Mouse (Mus musculus) heart, adult 2 months (tissue): Measurements from ENCODE around the gene Socs7. TPM values are rescaled to one million over a fixed set of nuclear protein-coding genes. Genes with fewer than 3 reads are reported as not detected.

Experiments used
- DNase-seq, 2 experiments: peaks; one replicate each; pipeline ENCODE4 v3.0.0; 2021
- H3K27ac ChIP-seq: fragments of 200-600 bp; 2 replicates; pipeline ENCODE4 v1.8.1; 2022
- H3K27me3 ChIP-seq: fragments of 200-500 bp; 2 replicates; pipeline ENCODE4 v1.6.1; 2012; ENCODE audit warnings: mild to moderate bottlenecking, low read length, inconsistent platforms, mixed read lengths; ENCODE audit not compliant: control insufficient read depth, insufficient read depth
- H3K36me3 ChIP-seq: fragments of 200-500 bp; 2 replicates; pipeline ENCODE4 v1.6.1; 2012; ENCODE audit warnings: low read length, inconsistent platforms; ENCODE audit not compliant: control insufficient read depth, insufficient read depth
- H3K4me1 ChIP-seq: fragments of 200-500 bp; 2 replicates; pipeline ENCODE4 v1.6.1; 2011; ENCODE audit warnings: low read length; ENCODE audit not compliant: control insufficient read depth, insufficient read depth
- H3K4me3 ChIP-seq: fragments of 200-600 bp; 2 replicates; pipeline ENCODE4 v1.8.1; 2022
- H3K79me2 ChIP-seq: fragments of 200-500 bp; replicated peaks from 2 replicates; pipeline ENCODE4 v1.6.1; 2012; ENCODE audit warnings: mild to moderate bottlenecking, inconsistent platforms, low read length, moderate library complexity, mixed read lengths; ENCODE audit not compliant: control insufficient read depth, insufficient read depth
- H3K9ac ChIP-seq: fragments of 200-500 bp; 2 replicates; pipeline ENCODE4 v1.6.1; 2012; ENCODE audit warnings: low read depth, mild to moderate bottlenecking, control low read depth, inconsistent platforms, low read length, mixed read lengths
- CTCF ChIP-seq: fragments of 200-600 bp; IDR thresholded peaks from 2 replicates; pipeline ENCODE4 v1.8.1; 2022; ENCODE audit warnings: antibody characterized with exemption, mild to moderate bottlenecking, moderate library complexity
- EP300 ChIP-seq: fragments of 200-500 bp; IDR thresholded peaks from 2 replicates; pipeline ENCODE4 v1.6.1; 2011; ENCODE audit warnings: low read depth, low read length, control low read depth; ENCODE audit not compliant: insufficient read depth
- POLR2A ChIP-seq: fragments of 200-500 bp; IDR thresholded peaks from 2 replicates; pipeline ENCODE4 v1.6.1; 2011; ENCODE audit warnings: mild to moderate bottlenecking, low read depth, low read length, control low read depth; ENCODE audit not compliant: insufficient read depth
- WGBS: fragments of 180-500 bp; shearing (Covaris S2); methylation state at CpG from one replicate; pipeline ENCODE4 v1.1.7; 2018; 5-methylcytosine and 5-hydroxymethylcytosine counted together
- intact Hi-C: fragments of 180-260 bp; cut with DNase I; formaldehyde crosslinking; loops from one replicate; pipeline ENCODE4 v1.15.1; 2025
- polyA plus RNA-seq: library from polyadenylated mRNA; depleted of rRNA; stranded (reverse); fragments of >200 nt; gene quantifications from 2 replicates; pipeline ENCODE4 v1.2.3, GENCODE M21; 2012
- total RNA-seq, 2 experiments: library from RNA; stranded (reverse); gene quantifications; 2 replicates each; pipeline ENCODE4 v1.2.3; 2021

The Socs7 gene
- total and polyA plus RNA-seq, 3 experiments, result 8.9 to 22.8 (median 21.4) TPM

DNA sequence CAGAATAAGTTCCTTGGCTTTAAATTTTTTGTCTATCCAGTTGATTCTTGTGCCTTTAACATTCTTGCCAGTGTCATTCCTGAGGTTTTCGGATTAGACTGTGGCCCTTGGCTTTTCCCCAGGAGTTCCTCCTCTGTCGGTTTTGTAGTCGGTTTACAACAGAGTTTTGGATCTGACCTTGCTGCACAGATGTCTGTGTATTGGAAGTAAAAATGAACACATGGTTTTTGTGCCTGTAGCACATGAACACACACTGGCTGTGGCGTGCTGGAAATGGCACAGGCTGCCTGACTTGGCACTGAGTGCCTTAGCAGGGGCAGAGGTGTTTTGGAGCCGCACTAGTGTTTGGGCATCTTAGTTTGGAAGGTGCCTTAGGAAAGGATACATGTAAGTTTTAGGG, 6.2 kb downstream of the Socs7 start:
- 47% methylated on average over 5 of the region's 5 CpGs for WGBS
- no peak for DNase-seq
- H3K4me3 ChIP-seq, result no peak overlapping the region
- no peaks in the 10 kb centered on the region for H3K27me3 ChIP-seq
- peaks cover 10% of the 10 kb centered on the region for H3K4me1 ChIP-seq
- H3K36me3 ChIP-seq, result peaks cover 8% of the 10 kb centered on the region
- H3K9ac ChIP-seq, result no peak overlapping the region
- peaks cover 13% of the 10 kb centered on the region for H3K79me2 ChIP-seq
- no peak for TF ChIP-seq EP300
- no peak for TF ChIP-seq POLR2A
- TF ChIP-seq CTCF, result no peak
- no peak overlapping the region for H3K27ac ChIP-seq
- intact Hi-C loops, result no loop called here

DNA sequence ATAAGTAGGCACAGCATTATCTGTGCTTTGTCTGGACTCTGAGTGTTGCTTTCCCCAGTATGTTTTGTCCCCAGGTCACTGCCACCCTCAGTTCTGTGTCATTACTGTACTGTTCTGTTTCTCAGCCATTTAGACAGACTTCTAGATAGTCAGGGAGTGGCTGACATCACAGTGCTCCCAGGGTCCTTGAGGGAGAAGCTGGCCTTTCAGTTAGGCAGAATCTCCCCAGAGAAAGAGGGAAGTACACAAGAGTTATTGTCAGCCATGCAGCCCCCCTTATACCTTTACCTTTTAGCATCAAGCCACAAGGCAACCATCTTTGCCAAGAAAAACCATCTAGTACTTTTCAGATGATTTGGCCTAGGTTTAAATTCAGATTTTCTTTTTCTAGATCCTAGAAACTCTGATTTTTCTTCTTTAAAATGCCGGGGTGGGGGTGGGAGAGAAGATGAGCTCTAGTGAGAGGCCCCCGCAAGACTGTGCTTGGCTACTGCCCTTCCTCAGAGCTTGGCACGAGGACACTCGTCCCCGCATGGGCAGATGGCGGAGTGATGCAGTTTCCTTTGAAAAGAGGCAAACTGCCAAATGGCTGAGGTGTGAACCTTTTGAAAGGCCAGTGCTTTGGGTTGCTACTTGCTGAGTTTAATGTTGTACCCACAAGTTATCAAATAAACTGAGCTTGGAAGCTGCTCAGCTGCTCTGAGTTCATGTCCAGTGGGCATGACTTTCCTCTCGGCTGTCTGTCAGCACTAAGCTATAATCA, 8.2 kb downstream of the Socs7 start:
- H3K4me1 ChIP-seq, result peaks cover 3% of the 10 kb centered on the region
- WGBS, result 33% methylated on average over 7 of the region's 7 CpGs
- H3K36me3 ChIP-seq, result no peaks in the 10 kb centered on the region; the same call in 1 of the 2 replicates
- TF ChIP-seq EP300, result no peak
- no peak for TF ChIP-seq POLR2A
- no peak for TF ChIP-seq CTCF
- intact Hi-C loops, result no loop called here
- no peaks in the 10 kb centered on the region for H3K27me3 ChIP-seq
- H3K79me2 ChIP-seq, result peaks cover 10% of the 10 kb centered on the region
- no peak overlapping the region for H3K4me3 ChIP-seq
- no peak overlapping the region for H3K9ac ChIP-seq
- no peak for DNase-seq
- no peak overlapping the region for H3K27ac ChIP-seq

DNA sequence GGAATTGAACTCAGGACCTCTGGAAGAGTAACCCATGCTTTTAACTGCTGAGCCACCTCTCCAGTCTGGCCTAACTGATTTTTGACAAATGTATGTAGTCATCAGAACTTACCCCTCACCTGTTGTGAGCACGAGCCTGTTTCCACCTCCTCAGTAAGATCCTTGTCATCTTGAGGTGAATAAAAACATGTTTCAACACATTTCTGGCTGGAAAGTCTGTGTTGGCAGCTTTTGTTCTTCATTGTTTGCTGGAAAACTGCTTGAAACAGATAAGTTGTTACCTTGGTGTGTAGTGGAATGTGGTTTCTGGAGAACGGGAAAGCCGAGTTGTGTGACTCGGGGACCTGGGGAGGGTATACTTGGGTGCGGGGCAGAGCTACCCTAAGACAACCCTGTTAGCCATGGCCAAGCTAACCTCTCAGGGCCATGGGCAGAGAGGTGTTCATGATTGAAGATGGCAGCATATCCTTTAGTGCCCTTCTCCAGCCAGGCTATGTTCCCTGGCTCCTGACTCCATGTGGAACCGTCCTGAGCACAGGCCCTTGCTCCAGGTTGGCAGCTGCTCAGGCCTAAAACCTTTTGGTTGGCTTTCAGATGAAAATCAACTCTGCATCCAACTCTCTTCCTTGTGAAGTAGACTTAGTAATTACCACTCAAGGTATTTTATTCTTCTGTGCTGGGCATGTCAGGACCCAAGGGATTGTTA, 10.0 kb downstream of the Socs7 start:
- DNase-seq, result no peak
- Histone ChIP-seq H3K36me3 (no peaks in the 10 kb centered on the region; the same call in 1 of the 2 replicates), H3K27ac (no peak overlapping the region), H3K4me3 (no peak overlapping the region), H3K4me1 (peaks cover 3% of the 10 kb centered on the region), H3K27me3 (no peaks in the 10 kb centered on the region), H3K79me2 (peaks cover 8% of the 10 kb centered on the region), H3K9ac (no peak overlapping the region)
- WGBS, result 68% methylated on average over 6 of the region's 6 CpGs
- TF ChIP-seq EP300, result no peak
- TF ChIP-seq POLR2A, result no peak
- TF ChIP-seq CTCF, result no peak
- intact Hi-C loops, result no loop called here

DNA sequence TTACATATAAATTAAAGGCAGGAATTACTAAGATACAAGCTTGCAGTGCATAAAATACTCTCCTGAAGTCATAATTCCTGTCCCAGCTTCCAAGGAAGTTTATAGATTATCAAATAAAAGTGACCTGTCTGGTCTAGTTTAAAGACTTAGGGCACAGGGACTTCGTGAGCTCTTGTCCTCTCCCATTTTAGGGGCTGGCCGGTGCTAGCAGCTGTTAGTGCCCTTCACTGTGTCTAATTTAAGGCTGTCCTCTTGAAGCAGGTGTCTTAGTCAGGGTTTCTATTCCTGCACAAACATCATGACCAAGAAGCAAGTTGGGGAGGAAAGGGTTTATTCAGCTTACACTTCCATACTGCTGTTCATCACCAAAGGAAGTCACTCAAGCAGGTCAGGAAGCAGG, 11.1 kb downstream of the Socs7 start:
- Histone ChIP-seq H3K36me3 (no peaks in the 10 kb centered on the region; the same call in 1 of the 2 replicates), H3K79me2 (0 out of 2 replicates have a peak, but pooled peaks cover 4% of the 10 kb centered on the region), H3K4me3 (no peak overlapping the region), H3K9ac (no peak overlapping the region), H3K27ac (no peak overlapping the region; the same call in 1 of the 2 replicates), H3K27me3 (no peaks in the 10 kb centered on the region), H3K4me1 (peaks cover 1% of the 10 kb centered on the region)
- 66% methylated on average over 2 of the region's 2 CpGs for WGBS
- TF ChIP-seq CTCF (no peak), POLR2A (no peak), EP300 (no peak)
- DNase-seq, result no peak
- intact Hi-C loops, result no loop called here

DNA sequence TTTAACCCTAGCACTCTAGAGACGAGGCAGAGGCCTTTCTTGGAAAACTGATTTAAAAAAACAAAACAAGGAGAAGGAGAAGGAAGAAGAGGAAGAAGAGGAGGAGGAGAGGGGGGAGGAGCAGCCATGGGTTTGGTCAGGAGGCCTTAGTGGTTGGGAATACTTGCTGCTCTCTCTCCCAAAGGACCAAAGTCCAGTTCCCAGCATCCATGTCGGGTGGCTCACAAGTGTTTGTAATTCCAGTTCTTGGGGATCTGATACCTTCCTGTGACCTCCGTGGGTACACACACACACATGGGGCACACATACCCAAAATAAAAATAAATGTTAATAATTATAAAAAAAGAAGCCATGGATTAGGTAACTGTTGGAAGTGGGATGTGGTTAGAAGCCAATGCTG, 17.7 kb downstream of the Socs7 start:
- WGBS, result 69% methylated on average over 3 of the region's 3 CpGs
- Histone ChIP-seq H3K4me3 (no peak overlapping the region), H3K27ac (no peak overlapping the region), H3K27me3 (no peaks in the 10 kb centered on the region), H3K79me2 (no peaks in the 10 kb centered on the region), H3K36me3 (peaks cover 4% of the 10 kb centered on the region), H3K9ac (no peak overlapping the region), H3K4me1 (no peaks in the 10 kb centered on the region)
- DNase-seq, result no peak
- intact Hi-C loops, result no loop called here
- TF ChIP-seq POLR2A, result no peak
- no peak for TF ChIP-seq CTCF

DNA sequence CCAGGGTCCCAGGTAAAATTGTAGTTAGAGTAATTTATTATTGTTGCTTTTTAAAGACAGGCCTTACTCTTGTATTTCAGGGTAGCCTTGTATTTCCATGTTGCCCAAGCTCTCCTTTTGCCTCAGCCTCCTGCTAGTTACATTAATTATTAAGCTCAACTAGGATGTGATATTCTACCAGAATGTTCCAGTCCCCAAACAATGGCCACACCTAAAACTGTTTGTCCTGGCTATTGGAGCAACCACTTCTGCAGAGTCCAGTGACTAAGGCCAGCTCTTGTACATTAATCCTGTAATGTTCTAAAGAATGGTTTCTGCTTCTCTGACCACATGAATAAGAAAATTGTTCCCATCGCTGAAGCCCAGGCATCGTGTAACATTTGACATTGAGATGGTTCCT, 20.7 kb downstream of the Socs7 start:
- no peak overlapping the region for H3K9ac ChIP-seq
- no peaks in the 10 kb centered on the region for H3K4me1 ChIP-seq
- intact Hi-C loops, result no loop called here
- H3K36me3 ChIP-seq, result peaks cover 4% of the 10 kb centered on the region
- H3K4me3 ChIP-seq, result no peak overlapping the region
- H3K27ac ChIP-seq, result no peak overlapping the region
- no peak for DNase-seq
- 78% methylated on average over 2 of the region's 2 CpGs for WGBS
- TF ChIP-seq EP300, result no peak
- no peak for TF ChIP-seq CTCF
- no peak for TF ChIP-seq POLR2A
- no peaks in the 10 kb centered on the region for H3K27me3 ChIP-seq
- H3K79me2 ChIP-seq, result no peaks in the 10 kb centered on the region
